Mouse (Mus musculus) olfactory bulb, adult 2 months (tissue): Measurements from ENCODE around the gene Gstm4. TPM values are rescaled to one million over a fixed set of nuclear protein-coding genes. Genes with fewer than 3 reads are reported as not detected.
"Not testable (repeated sequence)": the region's sequence is repeated elsewhere in the genome, so short reads cannot be mapped to it uniquely, and the experiment has no call there.

Source experiments
- H3K27ac ChIP-seq: fragments of 200-500 bp; 2 replicates; pipeline ENCODE4 v1.5.1; 2012; ENCODE audit warnings: low read depth, low read length; ENCODE audit not compliant: insufficient read depth
- H3K4me1 ChIP-seq: fragments of 200-500 bp; 2 replicates; pipeline ENCODE4 v1.6.1; 2012; ENCODE audit warnings: low read length; ENCODE audit not compliant: control insufficient read depth, insufficient read depth
- H3K4me3 ChIP-seq: fragments of 200-500 bp; 2 replicates; pipeline ENCODE4 v1.5.1; 2012; ENCODE audit warnings: mild to moderate bottlenecking, low read depth, low read length, moderate library complexity; ENCODE audit not compliant: insufficient read depth
- CTCF ChIP-seq: fragments of 200-500 bp; IDR thresholded peaks from 2 replicates; pipeline ENCODE4 v1.5.1; 2012; ENCODE audit warnings: low read depth, mild to moderate bottlenecking, low read length, moderate library complexity; ENCODE audit not compliant: insufficient read depth
- POLR2A ChIP-seq: fragments of 200-500 bp; IDR thresholded peaks from 2 replicates; pipeline ENCODE4 v1.6.1; 2012; ENCODE audit warnings: mild to moderate bottlenecking, low read depth, low read length, moderate library complexity; ENCODE audit not compliant: insufficient read depth
- WGBS: fragments of 180-500 bp; shearing (Covaris S2); methylation state at CpG from one replicate; pipeline ENCODE4 v1.1.7; 2018; 5-methylcytosine and 5-hydroxymethylcytosine counted together
- polyA plus RNA-seq: library from polyadenylated mRNA; stranded (reverse); fragments of >200 nt; gene quantifications from 2 replicates; pipeline ENCODE4 v1.2.4, GENCODE M21; 2012; ENCODE audit warnings: low replicate concordance; ENCODE audit not compliant: missing spikeins, insufficient read depth, insufficient read length

The Gstm4 gene
- polyA plus RNA-seq, 1 experiment: not detected

DNA sequence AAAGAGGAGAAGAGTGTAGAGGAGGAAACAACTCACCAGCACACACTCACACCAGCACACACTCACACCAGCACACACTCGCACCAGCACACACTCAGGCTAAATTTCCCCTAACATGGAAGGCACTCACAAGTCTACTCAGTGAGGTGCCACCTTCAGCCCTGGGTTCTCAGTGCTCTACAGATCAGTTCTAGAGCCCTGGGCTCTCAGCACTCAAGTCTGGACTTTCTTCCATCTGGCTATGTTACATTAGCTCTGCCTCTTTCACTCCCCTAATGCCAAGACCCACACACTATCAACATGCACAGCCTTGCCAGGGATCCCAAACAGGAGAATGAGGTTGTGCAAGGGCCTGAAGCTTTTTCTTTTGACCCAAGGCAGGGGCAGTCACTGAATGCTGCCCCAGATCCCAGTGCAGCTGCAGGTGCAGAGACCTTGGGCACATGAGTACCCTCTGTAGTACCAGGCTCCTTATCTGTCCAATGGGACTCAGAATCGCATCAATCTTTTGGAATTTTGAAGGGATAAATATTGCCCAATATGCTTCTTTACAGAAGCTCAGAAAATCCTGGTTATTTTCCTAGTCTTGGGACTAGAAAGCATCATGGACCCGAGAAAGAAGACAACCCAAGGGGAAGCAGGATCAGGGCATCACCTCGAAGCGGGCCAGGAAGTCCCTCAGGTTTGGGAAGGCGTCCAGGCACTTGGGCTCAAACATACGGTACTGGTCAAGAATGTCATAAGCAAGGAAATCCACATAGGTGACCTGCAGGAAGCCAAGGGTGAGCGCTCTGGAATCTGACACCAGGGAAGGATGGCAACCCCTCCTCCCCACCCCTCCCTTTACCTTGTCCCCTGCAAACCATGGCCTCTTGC, 30.4 kb downstream of the Gstm4 start:
- TF ChIP-seq POLR2A (no peak), CTCF (no peak)
- 91% methylated on average over 8 of the region's 8 CpGs for WGBS
- peaks cover 25% of the 10 kb centered on the region for H3K4me1 ChIP-seq
- 0 out of 2 replicates have a peak overlapping the region, but pooled peaks have one; percentile 3 for H3K27ac ChIP-seq
- H3K4me3 ChIP-seq: no peak overlapping the region

DNA sequence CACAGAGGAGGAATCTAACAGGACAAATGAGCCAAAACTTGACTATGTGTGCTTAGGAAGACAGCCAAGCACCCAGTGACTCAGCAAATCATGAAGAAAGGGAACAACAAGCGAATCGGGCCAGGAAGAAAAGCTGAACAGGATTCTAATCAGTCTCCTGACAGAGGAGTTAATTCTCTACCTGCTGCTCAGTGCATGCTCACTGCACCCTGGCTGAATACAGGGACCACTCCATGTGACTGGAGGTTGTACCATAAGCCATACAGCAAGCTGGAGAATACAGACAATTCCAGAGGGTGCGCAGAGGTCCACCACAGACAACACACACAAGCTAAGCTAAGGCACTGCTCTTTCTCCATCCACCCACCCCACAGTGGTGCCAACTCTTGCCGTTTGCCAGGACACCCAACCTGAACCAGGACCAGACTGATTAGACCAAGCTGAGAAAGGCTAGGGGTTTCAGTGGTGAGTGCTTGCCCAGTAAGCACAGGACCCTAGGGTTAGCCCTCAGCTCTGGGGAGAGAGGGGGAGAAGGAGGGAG, 31.3 kb downstream of the Gstm4 start:
- WGBS: 33% methylated on average over 4 of the region's 4 CpGs
- Histone ChIP-seq H3K4me3 (no peak overlapping the region), H3K4me1 (peaks cover 23% of the 10 kb centered on the region), H3K27ac (peak overlapping the region; percentile 27)
- TF ChIP-seq POLR2A (no peak), CTCF (no peak)

DNA sequence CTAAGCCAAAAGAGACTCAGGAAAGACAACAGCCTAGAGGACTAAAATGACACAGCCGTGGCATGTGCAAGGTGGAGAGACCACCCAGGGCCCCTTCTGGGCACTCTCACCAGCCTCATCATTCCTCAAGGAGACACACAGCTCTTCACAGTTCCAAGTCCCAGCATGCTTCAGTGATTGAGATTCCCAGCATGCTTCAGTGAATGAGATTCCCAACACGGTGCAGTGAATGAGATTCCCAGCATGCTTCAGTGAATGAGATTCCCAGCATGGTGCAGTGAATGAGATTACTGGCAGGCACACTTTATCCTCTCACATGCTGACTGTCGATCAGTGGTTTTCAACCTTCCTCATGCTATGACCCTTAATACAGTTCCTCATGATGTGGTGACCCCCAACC, 33.1 kb downstream of the Gstm4 start:
- peaks cover 16% of the 10 kb centered on the region for H3K4me1 ChIP-seq
- WGBS: 41% methylated on average over 3 of the region's 3 CpGs
- no peak overlapping the region for H3K27ac ChIP-seq
- TF ChIP-seq POLR2A (no peak), CTCF (no peak)
- H3K4me3 ChIP-seq: no peak overlapping the region

DNA sequence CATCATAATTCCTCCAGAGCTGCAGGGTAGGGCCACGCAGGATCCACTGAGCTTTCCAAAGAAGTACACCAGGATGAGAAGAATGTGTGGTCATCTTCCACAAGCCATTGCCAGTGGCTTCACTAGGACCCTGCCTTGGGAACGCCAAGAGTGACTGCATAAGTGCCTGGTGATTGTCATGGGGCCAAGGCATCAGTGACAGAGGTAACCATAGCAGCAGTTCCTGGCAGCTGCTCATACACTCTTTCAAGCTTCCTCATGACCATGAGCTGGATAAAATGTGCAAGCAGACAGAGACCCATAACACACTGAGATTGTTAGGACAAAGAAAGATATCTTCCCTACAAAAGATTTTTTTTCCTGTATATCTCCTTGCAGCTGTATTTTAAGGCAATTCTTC, 34.4 kb downstream of the Gstm4 start:
- H3K4me1 ChIP-seq: peaks cover 12% of the 10 kb centered on the region
- TF ChIP-seq CTCF (no peak), POLR2A (no peak)
- H3K4me3 ChIP-seq: no peak overlapping the region
- no peak overlapping the region for H3K27ac ChIP-seq
- 66% methylated on average over 2 of the region's 2 CpGs for WGBS

DNA sequence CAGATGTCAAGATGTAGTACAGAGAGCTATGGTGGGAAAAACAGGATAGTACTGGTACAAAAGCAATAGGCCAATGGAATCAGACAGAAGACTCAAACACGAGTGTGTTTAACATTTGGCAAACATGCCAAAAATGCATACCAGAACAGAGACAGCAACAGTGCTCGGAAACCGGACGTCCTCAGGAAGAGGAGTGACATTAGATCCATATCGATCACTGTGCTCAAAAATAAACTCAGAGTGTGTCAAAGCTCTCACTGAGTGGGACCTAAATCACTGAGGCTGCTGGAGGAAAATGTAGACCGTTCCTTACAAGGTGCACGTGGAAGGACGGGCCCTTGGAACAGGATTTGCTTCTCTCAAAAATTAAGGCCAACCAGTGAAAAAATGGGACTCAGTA, 42.7 kb downstream of the Gstm4 start:
- H3K4me1 ChIP-seq: no peaks in the 10 kb centered on the region
- H3K27ac ChIP-seq: no peak overlapping the region
- no peak for TF ChIP-seq CTCF
- no peak for TF ChIP-seq POLR2A
- WGBS: 84% methylated on average over 8 of the region's 8 CpGs
- no peak overlapping the region for H3K4me3 ChIP-seq

DNA sequence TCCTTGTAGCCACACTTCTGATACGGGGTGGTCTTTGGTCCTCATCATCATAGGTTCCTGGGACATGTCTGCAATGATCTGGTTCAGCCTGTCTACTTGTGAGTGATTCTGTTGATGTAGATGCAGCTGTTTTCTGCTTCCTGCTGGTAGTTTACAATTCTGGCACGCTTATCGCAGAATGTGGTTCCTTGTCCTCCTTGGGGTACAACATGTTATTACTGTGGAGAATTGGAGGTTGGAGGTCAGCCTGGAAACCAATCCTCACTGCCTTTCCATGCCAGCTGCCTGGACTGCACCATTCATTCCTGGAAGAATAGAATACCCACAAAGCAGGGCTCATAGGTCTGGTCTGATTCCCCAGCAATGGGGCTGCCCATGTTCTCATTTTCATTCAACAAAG, 45.2 kb downstream of the Gstm4 start:
- 71% methylated on average over 3 of the region's 3 CpGs for WGBS
- H3K27ac ChIP-seq: no peak overlapping the region
- H3K4me1 ChIP-seq: no peaks in the 10 kb centered on the region
- TF ChIP-seq POLR2A (no peak), CTCF (no peak)
- H3K4me3 ChIP-seq: no peak overlapping the region

DNA sequence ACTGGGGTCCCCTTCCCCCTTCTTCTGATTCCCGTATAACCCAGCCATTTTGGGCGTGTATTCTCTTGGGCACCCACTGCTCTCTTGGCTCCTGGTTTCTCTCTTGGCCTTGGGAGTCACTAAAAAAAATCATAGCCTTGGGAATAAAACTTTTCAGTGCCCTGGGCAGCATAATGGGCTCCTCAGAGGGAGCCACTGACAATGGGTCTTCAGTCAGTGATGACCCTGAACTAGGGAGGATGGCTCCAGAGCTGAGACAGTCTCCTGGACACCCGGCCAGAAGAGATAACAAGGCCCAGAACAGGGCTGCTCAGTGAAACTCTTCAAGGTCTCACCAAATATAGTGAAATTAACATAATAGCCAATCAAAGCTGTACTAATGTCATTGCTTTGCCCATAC, 46.1 kb downstream of the Gstm4 start:
- no peak overlapping the region for H3K27ac ChIP-seq
- no peaks in the 10 kb centered on the region for H3K4me1 ChIP-seq
- no peak overlapping the region for H3K4me3 ChIP-seq
- 91% methylated on average over 3 of the region's 3 CpGs for whole genome bisulfite sequencing
- TF ChIP-seq CTCF (no peak), POLR2A (no peak)

DNA sequence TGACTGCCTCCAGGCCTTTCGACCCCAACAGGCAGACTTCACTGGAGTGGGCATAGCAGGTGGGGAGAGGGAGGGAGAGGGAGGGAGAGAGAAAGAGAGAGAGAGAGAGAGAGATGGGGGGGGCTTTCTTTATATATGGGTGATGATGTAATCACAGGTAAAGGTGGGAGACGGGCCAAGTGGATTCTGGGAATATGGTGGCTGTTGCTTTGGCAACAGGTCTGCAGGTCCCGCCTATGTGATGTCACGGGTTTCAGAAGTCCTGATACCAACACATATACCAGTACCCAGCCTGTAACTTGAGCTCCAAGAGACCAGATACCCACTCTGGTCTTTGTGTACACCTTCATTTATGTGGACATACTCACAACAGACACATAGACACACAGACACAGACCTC, 48.1 kb downstream of the Gstm4 start:
- Histone ChIP-seq H3K4me1 (no peaks in the 10 kb centered on the region), H3K27ac (no peak overlapping the region), H3K4me3 (no peak overlapping the region)
- TF ChIP-seq POLR2A (no peak), CTCF (no peak)
- 88% methylated on average over 4 of the region's 4 CpGs for WGBS

DNA sequence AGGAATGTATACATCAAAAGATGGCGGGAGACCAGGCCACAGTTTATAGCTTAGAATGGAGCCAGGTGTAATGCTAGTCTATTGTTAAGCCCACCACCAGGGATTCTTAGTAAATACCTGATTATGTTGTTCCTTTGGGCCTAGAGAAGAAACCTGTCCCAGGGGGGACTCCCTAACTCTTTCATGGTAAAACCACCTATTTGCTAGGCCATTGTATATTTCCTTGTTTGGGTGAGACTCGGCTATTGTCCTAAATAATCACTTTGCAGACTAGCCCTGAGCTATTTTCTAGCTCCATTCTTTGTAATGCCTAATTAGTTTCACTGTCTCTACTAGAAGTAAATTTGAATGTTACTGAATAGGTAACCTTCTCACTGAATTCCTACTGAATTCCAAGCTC, 48.7 kb downstream of the Gstm4 start:
- not testable (repeated sequence) for H3K27ac ChIP-seq, H3K4me3 ChIP-seq, H3K4me1 ChIP-seq
- 85% methylated on average over 2 of the region's 2 CpGs for WGBS

Other genes starting within 250 kb of the Gstm4 start
- not detected in 2 replicates for gene Eps8l3, start 167.7 kb downstream of the Gstm4 start, polyA plus RNA-seq
- not detected in 2 replicates for gene Gstm5, start 149.1 kb downstream of the Gstm4 start, polyA plus RNA-seq
- gene Gstm7, start 113.1 kb downstream of the Gstm4 start, polyA plus RNA-seq: not detected in 2 replicates
- not detected in 2 replicates for gene Gstm6, start 101.1 kb downstream of the Gstm4 start, polyA plus RNA-seq
- gene Gstm3, start 75.6 kb downstream of the Gstm4 start, polyA plus RNA-seq: not detected in 2 replicates
- gene Gstm2, start 58.4 kb downstream of the Gstm4 start, polyA plus RNA-seq: not detected in 2 replicates
- gene Gstm1, start 26.9 kb downstream of the Gstm4 start, polyA plus RNA-seq: not detected in 2 replicates
- gene Ampd2, start 41.8 kb upstream of the Gstm4 start, polyA plus RNA-seq: not detected in 2 replicates
- not detected in 2 replicates for gene Gnat2, start 47.9 kb upstream of the Gstm4 start, polyA plus RNA-seq
- not detected in 2 replicates for gene Gnai3, start 101.3 kb upstream of the Gstm4 start, polyA plus RNA-seq
- not detected in 2 replicates for gene Gpr61, start 110.0 kb upstream of the Gstm4 start, polyA plus RNA-seq
- 177 and 487 TPM in 2 replicates for gene Amigo1, start 141.4 kb upstream of the Gstm4 start, polyA plus RNA-seq
- not detected in 2 replicates for gene Cyb561d1, start 156.3 kb upstream of the Gstm4 start, polyA plus RNA-seq
- not detected in 2 replicates for gene Atxn7l2, start 166.0 kb upstream of the Gstm4 start, polyA plus RNA-seq
- gene Sypl2, start 181.8 kb upstream of the Gstm4 start, polyA plus RNA-seq: not detected in 2 replicates
- not detected in 2 replicates for gene Psma5, start 212.0 kb upstream of the Gstm4 start, polyA plus RNA-seq
- gene Sort1, start 239.2 kb upstream of the Gstm4 start, polyA plus RNA-seq: 89.7 TPM in 1 of 2 replicates, not detected in the other